Mouse (Mus musculus) frontal cortex, adult 2 months (tissue): ENCODE measurements around the gene Rin2. TPM values are rescaled to one million over a fixed set of nuclear protein-coding genes. Genes with fewer than 3 reads are reported as not detected.
"Not testable (repeated sequence)": the region's sequence is repeated elsewhere in the genome, so short reads cannot be mapped to it uniquely, and the experiment has no call there.

Source experiments
- DNase-seq, 2 experiments: peaks; one replicate each; pipeline ENCODE4 v3.0.0; 2022; ENCODE audit warnings: low spot score in 1 of 2; ENCODE audit errors: extremely low spot score in 1 of 2
- polyA plus RNA-seq: library from polyadenylated mRNA; depleted of rRNA; stranded (reverse); fragments of >200 nt; gene quantifications from 2 replicates; pipeline ENCODE4 v1.2.3, GENCODE M21; 2012

Rin2 gene
- polyA plus RNA-seq, 1 experiment = 18.5 TPM

DNA sequence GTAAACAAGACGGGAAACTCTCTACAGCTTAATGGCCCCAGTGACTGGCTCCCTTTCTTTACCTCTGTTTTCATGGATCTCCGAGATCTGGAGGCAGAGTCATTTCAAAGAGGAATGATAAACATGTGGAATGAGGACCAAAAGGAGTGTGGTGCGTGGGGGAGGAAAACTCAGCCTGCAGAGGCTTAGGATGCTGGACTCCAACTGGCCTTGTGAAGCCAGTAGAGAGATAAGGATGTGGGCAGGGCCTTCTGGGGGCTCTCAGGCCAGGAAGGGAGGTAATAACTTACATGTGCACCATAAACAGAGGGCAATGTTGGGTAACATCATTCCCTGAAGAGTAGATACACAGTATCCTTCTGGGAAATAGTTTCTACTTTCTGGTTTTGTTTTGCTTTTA is 7.9 kb downstream of the Rin2 start:
- DNase-seq = no peak

DNA sequence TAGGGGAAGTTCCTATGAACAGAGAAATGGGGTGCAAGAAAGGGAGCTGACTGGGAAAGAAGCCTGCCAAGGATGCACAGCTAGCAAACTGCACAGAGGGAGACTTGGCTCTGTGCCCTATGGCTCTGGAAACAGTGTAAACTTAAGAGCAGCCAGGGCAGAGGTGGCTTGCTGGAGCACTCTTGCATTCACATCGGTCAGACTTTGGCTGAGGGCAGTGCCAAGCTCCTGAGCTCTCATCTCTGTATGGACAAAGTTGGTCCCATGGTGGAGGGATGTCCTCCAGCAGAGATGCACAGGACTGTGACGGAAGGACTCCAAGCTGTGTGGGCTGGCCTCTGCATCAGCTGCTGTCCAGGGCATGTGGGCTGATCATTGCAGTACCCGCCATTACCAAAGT is 8.5 kb downstream of the Rin2 start:
- DNase-seq = peak in 1 of 2 experiments; percentile 39

GRCm38 (mm10) chr2:145684151-145684550 is 9.1 kb downstream of the Rin2 start:
- DNase-seq = peak; percentile 52 to 76

DNA sequence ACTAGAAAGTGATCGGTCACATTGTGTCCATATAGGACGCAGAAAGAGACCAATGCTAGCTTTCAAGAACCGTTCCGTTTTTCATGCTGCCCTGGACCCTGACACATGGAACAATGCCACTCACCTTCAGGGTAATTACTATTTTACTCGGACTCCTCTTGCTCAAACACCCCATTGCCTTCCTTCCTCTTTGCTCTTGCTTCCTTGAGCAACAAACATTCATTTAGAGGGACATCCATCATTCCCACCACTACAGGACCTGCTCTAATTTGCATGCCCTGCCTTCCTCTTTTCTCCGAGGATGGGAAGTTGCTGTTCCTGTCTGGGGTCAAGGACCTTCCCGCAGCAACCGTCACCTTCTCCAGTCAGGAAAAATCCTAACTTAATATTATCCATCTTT is 9.9 kb downstream of the Rin2 start:
- no peak for DNase-seq

GRCm38 (mm10) chr2:145686017-145686416 is 11.0 kb downstream of the Rin2 start:
- DNase-seq = no peak

DNA sequence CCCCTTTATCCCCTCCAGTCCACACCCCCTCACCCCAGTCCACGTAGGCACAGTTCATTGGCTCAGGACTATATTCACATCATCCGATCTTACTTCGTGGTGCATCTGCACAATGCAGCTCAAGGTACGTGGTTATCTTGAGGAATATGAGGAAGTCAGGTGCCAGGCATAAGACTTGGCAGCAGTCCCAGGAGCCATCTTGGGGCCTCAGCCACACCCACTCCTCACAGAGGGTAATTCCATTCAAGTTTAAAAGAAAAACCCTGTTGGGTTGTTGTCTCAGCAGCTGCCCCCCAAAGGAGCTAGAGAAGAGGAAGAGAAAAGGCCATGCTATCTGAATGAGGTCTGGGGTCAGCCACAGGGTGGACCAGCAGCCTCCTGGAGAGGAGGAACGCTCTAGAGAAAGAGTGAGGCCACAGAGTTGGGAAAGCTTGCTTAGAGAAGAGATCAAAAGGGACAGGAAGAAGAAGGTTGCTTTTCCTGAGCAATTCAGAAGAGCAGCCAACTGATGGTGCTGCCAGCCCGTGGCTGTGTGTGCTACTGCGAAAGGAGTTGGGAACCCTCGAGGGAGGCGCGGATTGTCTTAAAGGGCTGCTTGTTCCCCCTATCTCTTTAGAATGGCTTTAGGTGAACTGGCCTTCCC is 16.5 kb downstream of the Rin2 start:
- DNase-seq = no peak

GRCm38 (mm10) chr2:145697160-145697559 is 22.1 kb downstream of the Rin2 start:
- no peak for DNase-seq

DNA sequence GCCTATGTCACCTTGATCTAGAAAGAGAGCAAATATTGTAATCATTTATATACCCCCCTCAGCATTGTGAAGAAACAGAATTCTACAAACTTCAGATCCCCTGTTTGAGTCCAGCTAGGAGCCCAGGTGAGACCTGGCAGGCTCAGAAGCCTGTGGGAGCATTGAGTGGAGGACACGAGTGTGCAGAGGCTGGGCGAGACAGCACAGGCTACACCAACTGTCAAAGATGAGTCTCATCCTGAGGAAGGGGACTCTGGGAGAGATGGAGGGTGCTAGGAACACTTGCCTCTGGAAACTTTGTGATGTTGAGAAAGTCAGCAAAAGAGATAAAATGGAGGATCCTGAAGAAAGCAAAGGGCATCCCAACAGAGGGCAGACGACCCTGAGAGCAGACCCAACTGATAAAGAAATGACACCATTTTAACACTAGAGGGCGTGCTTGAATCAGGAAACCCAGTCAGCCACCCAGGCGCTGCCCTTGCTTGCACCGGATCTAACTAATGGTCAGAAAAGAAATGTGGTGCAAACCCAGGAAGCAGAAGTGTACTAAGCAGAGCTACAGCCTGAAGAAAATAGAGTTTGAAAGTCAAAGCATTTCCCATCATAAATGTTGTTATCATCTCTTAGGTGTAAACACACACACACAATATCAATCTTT is 24.5 kb downstream of the Rin2 start:
- DNase-seq = peak in 1 of 2 experiments; percentile 85

DNA sequence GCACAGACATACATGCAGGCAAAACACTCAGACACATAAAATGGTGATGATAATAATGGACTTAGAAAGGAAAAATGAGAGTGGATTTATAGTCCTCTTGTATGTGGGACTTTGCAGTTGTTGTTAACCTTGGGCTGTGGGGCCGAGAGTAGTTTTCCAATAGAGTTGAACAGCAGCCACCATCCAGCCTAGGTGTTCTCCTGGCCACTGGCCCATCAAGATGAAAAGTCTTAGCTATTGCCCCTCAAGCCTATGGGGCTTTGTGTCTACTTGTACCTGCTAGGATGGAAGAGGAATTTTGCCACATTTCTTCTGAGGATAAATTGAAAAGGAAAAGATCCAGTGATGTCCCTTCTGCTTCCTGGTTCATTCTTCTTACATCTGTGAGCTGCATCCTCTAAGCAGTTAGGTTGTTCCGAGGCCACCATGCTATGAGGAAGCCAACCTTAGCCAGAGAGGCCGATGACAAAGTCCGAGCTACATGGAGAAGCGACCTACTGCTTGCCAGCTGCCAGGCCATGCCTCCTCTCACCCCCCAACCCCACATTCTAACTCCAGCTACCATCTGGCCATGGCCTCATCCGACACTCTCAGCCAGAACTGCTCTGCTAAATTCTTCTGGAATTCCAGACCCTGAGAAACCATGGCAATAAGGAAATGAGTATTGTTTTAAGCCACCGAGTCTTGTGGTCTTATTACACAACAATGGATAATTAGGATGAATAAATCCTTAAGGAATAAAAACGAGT is 25.4 kb downstream of the Rin2 start:
- no peak for DNase-seq

DNA sequence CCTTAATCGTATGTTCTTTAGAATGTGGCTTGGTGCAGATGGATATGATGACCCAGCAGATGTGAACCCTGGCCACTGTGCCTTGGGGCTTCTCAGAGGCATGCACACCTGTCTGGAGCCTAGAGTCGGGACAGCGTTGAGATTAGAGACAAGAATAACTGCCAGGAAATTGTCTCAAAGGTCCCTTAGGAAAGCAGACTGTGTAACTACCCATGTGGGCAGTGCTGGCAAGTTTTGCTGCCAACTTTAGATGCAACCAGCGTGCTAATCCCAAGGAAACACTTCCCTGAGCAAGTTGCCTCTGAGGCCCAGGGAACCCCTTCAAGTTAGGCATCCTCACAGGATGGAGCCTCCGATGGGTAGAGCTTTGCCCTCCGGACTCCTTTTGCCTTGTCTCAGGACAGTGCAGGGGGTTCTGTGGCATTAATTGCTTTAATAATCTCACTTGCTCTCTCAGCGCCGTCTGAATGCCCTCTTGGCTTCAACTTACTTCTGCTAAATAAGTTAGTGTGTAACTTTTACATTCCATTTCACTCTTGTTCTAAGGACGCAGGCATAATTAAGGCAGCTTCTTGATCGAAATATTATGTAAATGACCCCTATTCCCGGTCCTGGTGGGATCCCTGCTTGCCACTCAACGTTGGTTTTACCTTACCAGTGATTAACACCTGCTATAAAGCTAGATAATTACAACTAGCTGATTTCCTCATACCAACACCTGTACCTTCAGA is 26.8 kb downstream of the Rin2 start:
- DNase-seq = no peak

- DNase-seq = no peak
These were observed 29.7 kb downstream of the Rin2 start for GRCm38 (mm10) chr2:145704738-145705137.

DNA sequence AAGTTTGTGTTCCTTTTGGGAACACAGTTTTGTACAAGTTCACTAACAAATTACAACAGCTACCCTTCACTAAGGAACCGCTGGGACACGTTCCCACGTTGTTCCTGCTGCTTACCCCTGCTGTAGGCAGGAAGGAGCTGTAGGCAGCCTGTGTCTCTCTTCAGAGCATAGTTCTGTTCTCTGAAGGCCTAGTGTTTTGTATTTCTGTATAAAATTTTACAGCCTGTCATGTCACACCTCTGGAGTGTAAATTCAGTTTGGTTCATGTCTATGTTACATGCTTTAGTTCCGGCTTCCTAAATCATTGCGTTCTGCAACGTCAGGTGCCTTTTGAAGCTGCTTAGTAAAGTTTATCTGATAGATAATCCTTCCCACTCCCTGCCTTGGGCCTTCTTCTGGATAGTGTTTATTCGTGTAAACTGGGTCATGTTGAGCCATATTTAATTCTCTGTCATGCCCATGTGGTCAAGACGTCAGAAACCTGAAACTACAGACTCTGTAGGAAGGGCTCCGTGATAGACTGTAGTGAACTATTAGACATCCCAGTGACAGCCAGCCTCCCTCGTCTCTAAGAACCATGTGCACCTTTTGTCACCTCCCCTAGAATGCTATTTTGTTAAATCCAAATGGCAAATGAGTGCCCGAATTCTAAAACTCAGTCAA is 34.8 kb downstream of the Rin2 start:
- no peak for DNase-seq

DNA sequence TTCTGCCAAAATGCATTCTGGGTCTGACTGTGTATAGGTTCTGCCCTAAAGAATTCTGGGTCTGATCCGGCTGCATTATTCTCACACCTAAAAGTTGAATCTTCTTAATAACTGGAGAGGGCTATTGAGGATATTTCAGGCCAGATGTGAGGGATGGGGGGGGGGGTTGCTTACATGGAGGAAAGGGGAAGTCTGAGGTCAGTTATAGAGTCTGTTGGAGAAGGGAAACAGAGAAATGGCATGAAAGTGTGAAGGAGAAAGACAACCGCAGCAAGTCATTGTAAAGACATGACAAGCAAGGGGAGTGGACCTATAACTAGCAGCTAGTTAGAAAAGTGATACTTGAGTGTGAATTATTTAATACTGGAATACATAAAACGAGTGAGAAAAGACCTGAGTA is 36.5 kb downstream of the Rin2 start:
- DNase-seq = no peak

DNA sequence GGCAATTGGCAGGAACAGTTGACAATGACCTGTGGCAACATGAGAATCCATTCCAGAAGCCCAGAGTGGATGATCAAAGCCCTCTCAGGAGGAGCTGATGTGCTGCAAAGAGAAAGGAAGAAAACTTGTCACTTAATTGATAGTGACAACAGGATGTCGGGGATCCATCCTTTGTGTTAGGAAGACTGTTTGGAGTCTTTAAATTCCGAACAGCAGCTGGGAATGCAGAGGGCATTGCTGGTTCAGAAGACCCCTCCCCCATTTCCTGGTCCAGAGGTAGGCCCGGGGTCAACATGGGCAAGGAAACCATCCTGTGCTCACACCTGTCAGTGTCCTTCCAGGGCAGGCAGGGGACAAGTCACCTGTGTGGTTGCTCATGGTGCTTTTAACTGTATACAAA is 37.0 kb downstream of the Rin2 start:
- no peak for DNase-seq

- no peak for DNase-seq
These were observed 42.5 kb downstream of the Rin2 start for GRCm38 (mm10) chr2:145717539-145717938.

DNA sequence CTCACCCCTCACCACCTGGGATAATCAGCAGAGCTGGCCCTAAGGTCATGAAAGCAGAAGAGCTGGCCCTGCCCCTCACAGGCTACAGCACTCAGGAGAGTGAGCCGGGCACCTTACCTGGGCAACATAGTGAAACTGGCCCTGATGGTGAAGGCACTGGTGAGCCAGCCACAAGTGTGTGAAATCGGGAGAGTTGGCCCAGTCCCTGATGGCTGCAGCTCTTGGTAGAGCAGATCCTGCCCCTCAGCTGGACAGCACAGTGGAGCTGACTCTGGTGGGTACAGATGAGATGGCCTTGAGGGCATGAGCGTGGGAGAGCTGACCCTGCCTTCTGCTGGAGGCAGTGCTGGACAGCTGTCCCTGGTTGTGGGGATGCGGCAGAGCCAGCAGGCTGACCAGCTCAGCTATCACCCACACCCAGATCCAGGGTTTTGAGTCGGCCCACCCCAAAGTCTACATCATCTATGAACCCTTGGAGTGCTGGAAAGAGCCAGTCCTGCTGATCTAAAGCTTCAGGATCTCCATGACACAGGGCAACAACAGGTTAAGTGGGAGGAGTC is 43.7 kb downstream of the Rin2 start:
- no peak for DNase-seq

GRCm38 (mm10) chr2:145720157-145720556 is 45.1 kb downstream of the Rin2 start:
- DNase-seq = no peak

- no peak for DNase-seq
These were observed 45.7 kb downstream of the Rin2 start for GRCm38 (mm10) chr2:145720743-145721142.

DNA sequence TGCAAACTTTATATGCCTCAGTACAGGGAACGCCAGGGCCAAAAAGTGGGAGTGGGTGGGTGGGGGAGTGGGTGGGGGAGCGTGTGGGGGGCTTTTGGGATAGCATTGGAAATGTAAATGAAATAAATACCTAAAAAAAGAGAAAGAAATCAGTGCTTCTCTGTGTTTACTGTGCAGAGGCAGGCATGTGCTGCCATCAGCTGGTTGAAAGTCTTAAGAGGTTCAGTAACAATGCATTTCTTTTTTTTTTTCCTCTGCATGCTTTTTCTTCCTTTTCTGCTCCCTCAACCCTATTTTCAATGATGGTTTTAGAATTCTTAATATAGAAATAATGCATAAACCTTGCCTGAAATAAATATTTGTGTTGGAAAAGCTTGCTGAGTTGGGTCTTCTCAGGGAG is 47.3 kb downstream of the Rin2 start:
- DNase-seq = not testable (repeated sequence)

- peak; percentile 46 to 59 for DNase-seq
These were observed 49.3 kb downstream of the Rin2 start for GRCm38 (mm10) chr2:145724288-145724687.
